Mouse (Mus musculus) kidney, postnatal 0 days (tissue): ENCODE measurements around the gene Dr1. TPM values are rescaled to one million over a fixed set of nuclear protein-coding genes. Genes with fewer than 3 reads are reported as not detected.
"Not testable (repeated sequence)": the region's sequence is repeated elsewhere in the genome, so short reads cannot be mapped to it uniquely, and the experiment has no call there.

Experiments
- ATAC-seq: fragments of 200-750 bp; cut with Nextera tagmentation; replicated peaks from 2 replicates; pipeline ENCODE4 v1.8.0; 2017; ENCODE audit warnings: low read depth, moderate number of reproducible peaks, moderate TSS enrichment, moderate library complexity; ENCODE audit not compliant: low FRiP score
- DNase-seq: peaks from one replicate; pipeline ENCODE4 v3.0.0-alpha.2; 2016; ENCODE audit warnings: low spot score
- H3K27ac ChIP-seq: fragments of 300-500 bp; sonication (generic); 2 replicates; pipeline ENCODE4 v1.5.1; 2014; ENCODE audit warnings: mild to moderate bottlenecking
- H3K27me3 ChIP-seq: fragments of 300-500 bp; sonication (generic); 2 replicates; pipeline ENCODE4 v1.6.1; 2014; ENCODE audit warnings: low read length, mixed read lengths; ENCODE audit not compliant: insufficient read depth
- H3K36me3 ChIP-seq: fragments of 300-500 bp; sonication (generic); 2 replicates; pipeline ENCODE4 v1.6.1; 2014; ENCODE audit warnings: low read length, mixed read lengths; ENCODE audit not compliant: insufficient read depth
- H3K4me1 ChIP-seq: fragments of 300-500 bp; sonication (generic); replicated peaks from 2 replicates; pipeline ENCODE4 v1.6.1; 2014; ENCODE audit warnings: antibody characterized with exemption, low read length, mixed read lengths; ENCODE audit not compliant: insufficient read depth
- H3K4me2 ChIP-seq: fragments of 300-500 bp; sonication (generic); 2 replicates; pipeline ENCODE4 v1.6.1; 2014; ENCODE audit warnings: mild to moderate bottlenecking, low read length, moderate library complexity, mixed read lengths
- H3K4me3 ChIP-seq: fragments of 300-500 bp; sonication (generic); replicated peaks from 2 replicates; pipeline ENCODE4 v1.5.1; 2014; ENCODE audit warnings: low read depth, low read length
- H3K9ac ChIP-seq: fragments of 300-500 bp; sonication (generic); 2 replicates; pipeline ENCODE4 v1.6.1; 2014; ENCODE audit warnings: low read depth, low read length
- H3K9me3 ChIP-seq: fragments of 300-500 bp; sonication (generic); replicated peaks from 2 replicates; pipeline ENCODE4 v1.6.1; 2016; ENCODE audit warnings: low read length, inconsistent platforms, mixed read lengths
- CTCF ChIP-seq: IDR thresholded peaks from 2 replicates; pipeline ENCODE4 v1.5.1; 2016; ENCODE audit warnings: antibody characterized with exemption, low read depth, mild to moderate bottlenecking, moderate library complexity
- WGBS: fragments of 180-500 bp; shearing (Covaris S2); extraction: QIAGEN DNeasy Blood & Tissue Kit; methylation state at CpG from one replicate; pipeline ENCODE4 v1.1.7; 2014; 5-methylcytosine and 5-hydroxymethylcytosine counted together
- polyA plus RNA-seq: library from polyadenylated mRNA; unstranded; fragments of >200 nt; fragmentation: Nextera tagmentation; extraction: Ambion mirVana; gene quantifications from 2 replicates; pipeline ENCODE4 v1.2.1, GENCODE M21; 2015

Dr1 gene
- polyA plus RNA-seq, 1 experiment from 2014 or later, result 42.8 TPM

GRCm38 (mm10) chr5:108262722-108263121 is 6.0 kb upstream of the Dr1 start:
- Histone ChIP-seq H3K9me3 (no peaks in the 10 kb centered on the region), H3K36me3 (no peaks in the 10 kb centered on the region), H3K27me3 (no peaks in the 10 kb centered on the region), H3K4me2 (no peak overlapping the region), H3K4me1 (no peaks in the 10 kb centered on the region), H3K27ac (peak overlapping the region; percentile 42; the same call in 1 of the 2 replicates), H3K9ac (no peak overlapping the region), H3K4me3 (no peak overlapping the region)
- DNase-seq (peak; percentile 13), ATAC-seq (peak; percentile 82)
- TF ChIP-seq CTCF, result no peak
- WGBS, result 24% methylated on average over 4 of the region's 4 CpGs

GRCm38 (mm10) chr5:108263785-108264184 is 4.9 kb upstream of the Dr1 start:
- 78% methylated on average over 1 of the region's 1 CpGs for WGBS
- ATAC-seq, H3K9me3 ChIP-seq, H3K4me2 ChIP-seq, H3K4me3 ChIP-seq, H3K27me3 ChIP-seq, H3K9ac ChIP-seq, H3K36me3 ChIP-seq, H3K4me1 ChIP-seq, H3K27ac ChIP-seq, DNase-seq: not testable (repeated sequence)

GRCm38 (mm10) chr5:108266990-108267389 is 1.7 kb upstream of the Dr1 start:
- no peak overlapping the region for H3K4me3 ChIP-seq
- no peaks in the 10 kb centered on the region for H3K27me3 ChIP-seq
- H3K4me2 ChIP-seq, result no peak overlapping the region
- ATAC-seq, result no peak
- H3K36me3 ChIP-seq, result no peaks in the 10 kb centered on the region
- TF ChIP-seq CTCF, result no peak
- no peak overlapping the region for H3K9ac ChIP-seq
- H3K27ac ChIP-seq, result no peak overlapping the region
- no peak for DNase-seq
- no peaks in the 10 kb centered on the region for H3K9me3 ChIP-seq
- H3K4me1 ChIP-seq, result 0 out of 2 replicates have a peak, but pooled peaks cover 9% of the 10 kb centered on the region

- ATAC-seq, result no peak
- peak; percentile 37 for DNase-seq
- peak overlapping the region; percentile 88 for H3K9ac ChIP-seq
- 0 out of 2 replicates have a peak, but pooled peaks cover 9% of the 10 kb centered on the region for H3K4me1 ChIP-seq
- peak overlapping the region; percentile 92 for H3K4me3 ChIP-seq
- H3K27me3 ChIP-seq, result no peaks in the 10 kb centered on the region
- no peaks in the 10 kb centered on the region for H3K9me3 ChIP-seq
- no peaks in the 10 kb centered on the region for H3K36me3 ChIP-seq
- peak overlapping the region; percentile 87 for H3K4me2 ChIP-seq
- H3K27ac ChIP-seq, result peak overlapping the region; percentile 95
- under 1% methylated on average over 44 of the region's 44 CpGs for WGBS
- no peak for TF ChIP-seq CTCF
Measured at GRCm38 (mm10) chr5:108269063-108269810, 540 bp downstream of the Dr1 start.

GRCm38 (mm10) chr5:108269811-108270151 is 1.1 kb downstream of the Dr1 start:
- no peaks in the 10 kb centered on the region for H3K36me3 ChIP-seq
- H3K4me1 ChIP-seq, result 0 out of 2 replicates have a peak, but pooled peaks cover 9% of the 10 kb centered on the region
- no peak for ATAC-seq
- DNase-seq, result peak; percentile 9
- peak overlapping the region; percentile 87 for H3K4me2 ChIP-seq
- WGBS, result 3% methylated on average over 7 of the region's 7 CpGs
- no peak overlapping the region for H3K27ac ChIP-seq
- TF ChIP-seq CTCF, result no peak
- peak overlapping the region; percentile 88 for H3K9ac ChIP-seq
- peak overlapping the region; percentile 92 for H3K4me3 ChIP-seq
- no peaks in the 10 kb centered on the region for H3K9me3 ChIP-seq
- no peaks in the 10 kb centered on the region for H3K27me3 ChIP-seq

GRCm38 (mm10) chr5:108270415-108270814 is 1.7 kb downstream of the Dr1 start:
- DNase-seq (no peak), ATAC-seq (no peak)
- H3K27ac ChIP-seq, result no peak overlapping the region
- no peaks in the 10 kb centered on the region for H3K27me3 ChIP-seq
- H3K4me2 ChIP-seq, result peak overlapping the region; percentile 87
- 33% methylated on average over 9 of the region's 9 CpGs for WGBS
- peak overlapping the region; percentile 92 for H3K4me3 ChIP-seq
- H3K36me3 ChIP-seq, result no peaks in the 10 kb centered on the region
- 0 out of 2 replicates have a peak, but pooled peaks cover 9% of the 10 kb centered on the region for H3K4me1 ChIP-seq
- no peaks in the 10 kb centered on the region for H3K9me3 ChIP-seq
- H3K9ac ChIP-seq, result peak overlapping the region; percentile 88; the same call in 1 of the 2 replicates
- no peak for TF ChIP-seq CTCF

- not testable (repeated sequence) for H3K4me2 ChIP-seq, H3K27me3 ChIP-seq, DNase-seq, ATAC-seq, H3K27ac ChIP-seq, H3K4me3 ChIP-seq, H3K9ac ChIP-seq, H3K9me3 ChIP-seq, H3K4me1 ChIP-seq, H3K36me3 ChIP-seq
- 96% methylated on average over 6 of the region's 6 CpGs for WGBS
Measured at GRCm38 (mm10) chr5:108271345-108271744, 2.6 kb downstream of the Dr1 start.
